Mouse (Mus musculus): ENCODE data around the gene Olfr1243.
"Not testable (repeated sequence)": the region's sequence is repeated elsewhere in the genome, so short reads cannot be mapped to it uniquely, and the experiment has no call there.

Gene Olfr1243

GRCm38 (mm10) chr2:89531387-89531786, at the start of gene Olfr1243:
Gene Olfr1243 (minus strand): TSS chr2:89531487.
- DNase-seq (ENCODE audit: low spot score in 2 of 2) = no peak

GRCm38 (mm10) chr2:89578347-89578746, 47.1 kb upstream of the Olfr1243 start, which contains the start of gene Olfr1245:
Gene Olfr1245 (minus strand): TSS chr2:89578447.
- no peak for DNase-seq (ENCODE audit: low spot score in 2 of 2)

- DNase-seq (ENCODE audit: low spot score in 2 of 2) = not testable (repeated sequence)
Measured at GRCm38 (mm10) chr2:89562706-89563105, 31.4 kb upstream of the Olfr1243 start.

- no peak for DNase-seq (ENCODE audit: low spot score in 2 of 2)
Measured at GRCm38 (mm10) chr2:89544516-89544915, 13.2 kb upstream of the Olfr1243 start.

- no peak for DNase-seq (ENCODE audit: low spot score in 2 of 2)
Measured at GRCm38 (mm10) chr2:89539923-89540322, 8.6 kb upstream of the Olfr1243 start.

- DNase-seq (ENCODE audit: low spot score in 2 of 2) = no peak
Measured at GRCm38 (mm10) chr2:89498235-89498634, 33.1 kb downstream of the Olfr1243 start, which contains the start of gene Olfr1242. Gene Olfr1242 (minus strand): TSS chr2:89498335.

GRCm38 (mm10) chr2:89487026-89487425, 44.3 kb downstream of the Olfr1243 start, which contains the start of gene Olfr1241:
Gene Olfr1241 (minus strand): TSS chr2:89487126.
- no peak for DNase-seq (ENCODE audit: low spot score in 2 of 2)
